In the genomic region with DNA sequence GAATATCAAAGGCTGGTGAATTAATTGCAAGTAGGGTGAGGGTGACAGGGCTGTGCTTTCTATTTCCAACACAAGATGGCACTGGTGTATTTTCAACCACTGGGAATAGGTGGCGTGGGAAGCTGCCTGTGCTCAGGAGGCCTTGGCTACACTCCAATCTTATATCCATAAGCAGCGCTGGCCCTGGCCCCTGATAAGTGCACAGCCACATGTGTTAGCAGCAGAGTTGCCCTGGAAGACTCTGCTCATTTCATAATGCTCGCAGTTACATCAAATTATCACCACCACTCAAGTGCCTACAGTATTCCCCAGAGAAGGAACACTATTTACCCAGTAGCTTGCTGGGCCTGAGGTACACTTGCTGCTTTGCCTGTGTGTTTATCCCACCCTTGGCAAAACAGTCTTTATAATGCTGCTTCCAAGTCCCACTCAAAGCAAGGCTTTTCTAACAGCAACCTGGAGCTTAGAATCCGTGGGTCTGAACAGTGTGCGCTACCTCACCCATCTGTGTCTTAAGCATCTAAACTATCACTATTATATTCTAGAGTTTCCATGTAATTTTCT, we compare ENCODE assay signal across 8 mouse cellular contexts.
DNase-seq lines count a peak whose midpoint lies in the region; ATAC-seq and TF ChIP-seq lines count a peak whose summit lies in the region.

No protein-coding gene starts in this region.

- no peak overlapping the region for H3K9ac ChIP-seq in heart, embryonic 11.5 days (ENCODE audit: low read depth, low read length)
- no peak overlapping the region for H3K9ac ChIP-seq in kidney, embryonic 16.5 days (replicated peaks; ENCODE audit: low read length)
- no peak overlapping the region for H3K9ac ChIP-seq in limb, embryonic 14.5 days (ENCODE audit: low read depth, low read length, severe bottlenecking)
- no peak overlapping the region for H3K9ac ChIP-seq in neural tube, embryonic 11.5 days (ENCODE audit: low read length)

- no peak overlapping the region for H3K4me3 ChIP-seq in testis, adult 2 months (ENCODE audit: control insufficient read depth, low read depth, low read length)
- no peak overlapping the region for H3K4me3 ChIP-seq in heart, embryonic 11.5 days (ENCODE audit: low read depth, low read length)
- no peak overlapping the region for H3K4me3 ChIP-seq in kidney, embryonic 16.5 days (ENCODE audit: low read length)
- H3K4me3 ChIP-seq in limb, embryonic 14.5 days (replicated peaks; ENCODE audit: low read length), result no peak overlapping the region
- no peak overlapping the region for H3K4me3 ChIP-seq in neural tube, embryonic 11.5 days (ENCODE audit: low read depth, low read length)

- H3K4me1 ChIP-seq in testis, adult 2 months (ENCODE audit: control insufficient read depth, insufficient read depth, low read length), result no peaks in the 10 kb centered on the region
- no peaks in the 10 kb centered on the region; the same call in 1 of the 2 replicates for H3K4me1 ChIP-seq in heart, embryonic 11.5 days (ENCODE audit: control insufficient read depth, insufficient read depth, low read length)
- 0 out of 2 replicates have a peak, but pooled peaks cover 3% of the 10 kb centered on the region for H3K4me1 ChIP-seq in kidney, embryonic 16.5 days (ENCODE audit: insufficient read depth, low read length)
- H3K4me1 ChIP-seq in limb, embryonic 14.5 days (ENCODE audit: control insufficient read depth, insufficient read depth, low read length), result peaks cover 12% of the 10 kb centered on the region
- H3K4me1 ChIP-seq in neural tube, embryonic 11.5 days (ENCODE audit: control insufficient read depth, insufficient read depth, low read length), result no peaks in the 10 kb centered on the region

- H3K27me3 ChIP-seq in testis, adult 2 months (ENCODE audit: control insufficient read depth, insufficient read depth, low read length), result no peaks in the 10 kb centered on the region
- H3K27me3 ChIP-seq in heart, embryonic 11.5 days (ENCODE audit: control insufficient read depth, insufficient read depth, low read length), result no peaks in the 10 kb centered on the region
- H3K27me3 ChIP-seq in kidney, embryonic 16.5 days (ENCODE audit: insufficient read depth, low read length), result no peaks in the 10 kb centered on the region
- no peaks in the 10 kb centered on the region for H3K27me3 ChIP-seq in limb, embryonic 14.5 days (ENCODE audit: control insufficient read depth, insufficient read depth, low read length)
- H3K27me3 ChIP-seq in neural tube, embryonic 11.5 days (ENCODE audit: control insufficient read depth, insufficient read depth, low read length), result no peaks in the 10 kb centered on the region

- no peak overlapping the region for H3K4me2 ChIP-seq in heart, embryonic 11.5 days
- no peak overlapping the region for H3K4me2 ChIP-seq in kidney, embryonic 16.5 days (replicated peaks; ENCODE audit: low read depth, low read length)
- no peak overlapping the region for H3K4me2 ChIP-seq in limb, embryonic 14.5 days (replicated peaks; ENCODE audit: low read depth, low read length, severe bottlenecking)
- H3K4me2 ChIP-seq in neural tube, embryonic 11.5 days (ENCODE audit: low read depth), result no peak overlapping the region

- no peak for TF ChIP-seq POLR2A in testis, adult 2 months (IDR thresholded peaks at IDR 0.05; ENCODE audit: control insufficient read depth, low read depth, low read length)
- TF ChIP-seq POLR2A in limb, embryonic 14.5 days (IDR thresholded peaks at IDR 0.05; ENCODE audit: borderline replicate concordance, extremely low read depth, insufficient read depth, insufficient read length), result no peak

- no peaks in the 10 kb centered on the region for H3K36me3 ChIP-seq in testis, adult 2 months (ENCODE audit: control insufficient read depth, insufficient read depth, low read length)
- no peaks in the 10 kb centered on the region for H3K36me3 ChIP-seq in heart, embryonic 11.5 days (ENCODE audit: control insufficient read depth, insufficient read depth, low read length)
- no peaks in the 10 kb centered on the region for H3K36me3 ChIP-seq in kidney, embryonic 16.5 days (ENCODE audit: insufficient read depth, low read length)
- no peaks in the 10 kb centered on the region for H3K36me3 ChIP-seq in limb, embryonic 14.5 days (ENCODE audit: control insufficient read depth, insufficient read depth, low read length)
- H3K36me3 ChIP-seq in neural tube, embryonic 11.5 days (ENCODE audit: control insufficient read depth, insufficient read depth, low read length), result no peaks in the 10 kb centered on the region

- no peak overlapping the region for H3K27ac ChIP-seq in testis, adult 2 months (ENCODE audit: control insufficient read depth, insufficient read depth, low read depth, low read length)
- no peak overlapping the region for H3K27ac ChIP-seq in heart, embryonic 11.5 days (ENCODE audit: low read depth, low read length)
- H3K27ac ChIP-seq in kidney, embryonic 16.5 days (ENCODE audit: low read length), result no peak overlapping the region
- no peak overlapping the region for H3K27ac ChIP-seq in limb, embryonic 14.5 days (replicated peaks; ENCODE audit: low read depth, low read length)
- no peak overlapping the region for H3K27ac ChIP-seq in neural tube, embryonic 11.5 days (ENCODE audit: low read depth, low read length)

- 32% methylated on average over 5 of the region's 5 CpGs for WGBS in heart, embryonic 11.5 days (ENCODE audit: insufficient replicate concordance)
- 45% methylated on average over 5 of the region's 5 CpGs for WGBS in kidney, embryonic 16.5 days
- 36% methylated on average over 5 of the region's 5 CpGs for WGBS in limb, embryonic 14.5 days
- WGBS in neural tube, embryonic 11.5 days, result 50% methylated on average over 5 of the region's 5 CpGs

- no peak for DNase-seq in testis, postnatal 14 days (ENCODE audit: low spot score)
- DNase-seq in embryo, embryonic 11 days, result peak; percentile 88
- peak; percentile 93 for DNase-seq in limb, embryonic 14.5 days (ENCODE audit: low spot score)
- DNase-seq in neural tube, embryonic 11.5 days (ENCODE audit: low spot score), result peak; percentile 77
- DNase-seq in spleen, postnatal 14 days (ENCODE audit: low spot score in 2 of 2), result no peak

- TF ChIP-seq CTCF in testis, adult 2 months (IDR thresholded peaks at IDR 0.05; ENCODE audit: control insufficient read depth, insufficient read depth, insufficient replicate concordance, low read depth, low read length), result peak; percentile 36; the same call in 1 of the 2 replicates

- ATAC-seq in heart, embryonic 11.5 days (replicated peaks; ENCODE audit: insufficient number of reproducible peaks, low FRiP score, low TSS enrichment), result peak; percentile 83; the same call in 1 of the 2 replicates
- peak; percentile 95 for ATAC-seq in kidney, embryonic 16.5 days (ENCODE audit: low FRiP score, low TSS enrichment)
- peak; percentile 85 for ATAC-seq in limb, embryonic 14.5 days (ENCODE audit: low FRiP score, low read depth)
- ATAC-seq in neural tube, embryonic 11.5 days (ENCODE audit: insufficient read depth, low FRiP score, low TSS enrichment), result peak; percentile 85

- H3K9me3 ChIP-seq in heart, embryonic 11.5 days (replicated peaks; ENCODE audit: control insufficient read depth, low read length), result no peaks in the 10 kb centered on the region
- H3K9me3 ChIP-seq in kidney, embryonic 16.5 days (ENCODE audit: low read length), result no peaks in the 10 kb centered on the region
- no peaks in the 10 kb centered on the region for H3K9me3 ChIP-seq in limb, embryonic 14.5 days (ENCODE audit: control insufficient read depth, low read length)
- no peaks in the 10 kb centered on the region for H3K9me3 ChIP-seq in neural tube, embryonic 11.5 days (ENCODE audit: control insufficient read depth, low read length)

Comparison
In these comparisons a context has a peak if more than half of its experiments do, and no peak if none do; other contexts are left out.
1. DNase-seq: peak in embryo, embryonic 11 days (single experiment), limb, embryonic 14.5 days (single experiment) and neural tube, embryonic 11.5 days (single experiment); none in testis, postnatal 14 days (single experiment) and spleen, postnatal 14 days (0 of 2).
2. Peak in every context shown above with its lines, with median percentiles within 50 percentile points of each other: ATAC-seq.